Mouse (Mus musculus) heart, postnatal 0 days (tissue): Measurements from ENCODE around the gene Sox13.

Source experiments
- CTCF ChIP-seq: IDR thresholded peaks from 2 replicates; pipeline ENCODE4 v1.5.1; 2016; ENCODE audit warnings: antibody characterized with exemption, control low read depth, low read depth
- EP300 ChIP-seq: IDR thresholded peaks from 2 replicates; pipeline ENCODE4 v1.6.1; 2016; ENCODE audit warnings: antibody characterized with exemption, low read depth

- TF ChIP-seq CTCF (no peak), EP300 (no peak)
Measured at GRCm38 (mm10) chr1:133375696-133376346, 48.4 kb downstream of the Sox13 start.
